Mouse (Mus musculus) MEL (cell line): Measurements from ENCODE around the gene Mcm6.

ENCODE experiments used
- CHD2 ChIP-seq: IDR thresholded peaks from 2 replicates; pipeline ENCODE4 v1.6.1; 2011; ENCODE audit warnings: low read length, improper control_type of control experiment
- CTCF ChIP-seq, 3 experiments: IDR thresholded peaks in 2 of 3; conservative IDR thresholded peaks in 1 of 3; 2 replicates each; pipeline ENCODE4 v1.5.1; 2011 to 2012; ENCODE audit warnings: low read length in 3 of 3, low read depth in 2 of 3, mild to moderate bottlenecking in 2 of 3, improper control_type of control experiment in 1 of 3, inconsistent platforms in 1 of 3, mixed read lengths in 1 of 3, moderate library complexity in 1 of 3; ENCODE audit not compliant: control insufficient read depth in 1 of 3, insufficient read depth in 1 of 3, poor library complexity in 1 of 3, severe bottlenecking in 1 of 3
- EP300 ChIP-seq, 2 experiments: IDR thresholded peaks; 2 replicates each; pipeline ENCODE4 v1.6.1; 2011; ENCODE audit warnings: improper control_type of control experiment in 2 of 2, low read length in 2 of 2, low read depth in 1 of 2, mild to moderate bottlenecking in 1 of 2
- KAT2A ChIP-seq: conservative IDR thresholded peaks from 2 replicates; pipeline ENCODE4 v1.6.1; 2012; ENCODE audit warnings: low read depth, low read length, improper control_type of control experiment, inconsistent platforms
- MEF2A ChIP-seq: IDR thresholded peaks from 2 replicates; pipeline ENCODE4 v1.6.1; 2014; ENCODE audit warnings: low read depth, mild to moderate bottlenecking, inconsistent platforms, low read length, improper control_type of control experiment; ENCODE audit not compliant: poor library complexity, insufficient replicate concordance, severe bottlenecking; ENCODE audit errors: extremely low read depth
- NELFE ChIP-seq: IDR thresholded peaks from 2 replicates; pipeline ENCODE4 v1.6.1; 2011; ENCODE audit warnings: low read depth, low read length, improper control_type of control experiment
- NRF1 ChIP-seq: IDR thresholded peaks from 2 replicates; pipeline ENCODE4 v1.6.1; 2014; ENCODE audit warnings: low read depth, mild to moderate bottlenecking, inconsistent platforms, low read length, improper control_type of control experiment, moderate library complexity; ENCODE audit not compliant: poor library complexity, insufficient read depth, severe bottlenecking
- POLR2A ChIP-seq, 2 experiments: IDR thresholded peaks; 2 replicates each; pipeline ENCODE4 v1.6.1; 2011 to 2012; ENCODE audit warnings: low read length in 2 of 2, mild to moderate bottlenecking in 2 of 2, control low read depth in 1 of 2, improper control_type of control experiment in 1 of 2, low read depth in 1 of 2, moderate library complexity in 1 of 2; ENCODE audit not compliant: control insufficient read depth in 1 of 2, insufficient read depth in 1 of 2, poor library complexity in 1 of 2
- POLR2AphosphoS5 ChIP-seq: IDR thresholded peaks from 2 replicates; pipeline ENCODE4 v1.6.1; 2012; ENCODE audit warnings: low read depth, borderline replicate concordance, mild to moderate bottlenecking, inconsistent platforms, low read length, moderate library complexity, mixed read lengths
- TCF12 ChIP-seq: IDR thresholded peaks from 2 replicates; pipeline ENCODE4 v1.6.1; 2014; ENCODE audit warnings: low read depth, mild to moderate bottlenecking, inconsistent platforms, low read length, improper control_type of control experiment, moderate library complexity
- USF1 ChIP-seq: IDR thresholded peaks from 2 replicates; pipeline ENCODE4 v1.6.1; 2014; ENCODE audit warnings: low read depth, mild to moderate bottlenecking, inconsistent platforms, low read length, improper control_type of control experiment, moderate library complexity
- ZNF384 ChIP-seq: IDR thresholded peaks from 2 replicates; pipeline ENCODE4 v1.6.1; 2012; ENCODE audit warnings: low read depth, mild to moderate bottlenecking, inconsistent platforms, low read length, improper control_type of control experiment

DNA sequence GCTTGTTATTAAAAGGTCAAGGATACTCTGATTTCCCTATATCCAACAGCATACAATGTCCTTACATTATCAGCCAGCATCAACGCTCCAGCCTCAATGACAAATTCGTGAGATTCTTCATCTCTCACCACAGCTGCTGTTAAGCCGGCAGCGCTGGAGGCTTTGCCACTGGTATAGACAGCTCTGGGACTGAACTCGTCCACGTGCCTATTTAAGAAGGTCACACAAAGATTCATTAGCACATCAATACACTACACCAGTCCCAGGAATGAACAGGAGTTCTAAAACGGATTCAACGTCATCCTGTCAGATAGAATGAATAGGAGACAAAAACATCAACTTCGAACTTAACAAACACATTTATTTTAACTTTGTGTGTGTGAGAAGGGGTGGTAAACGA is 15.2 kb downstream of the Mcm6 start:
- no peak for TF ChIP-seq CTCF (IDR thresholded peaks at IDR 0.05 in 2 of 3, conservative IDR thresholded peaks at IDR 0.05 in 1 of 3; ENCODE audit: control insufficient read depth in 1 of 3, insufficient read depth in 1 of 3, low read depth in 2 of 3, low read length in 3 of 3, poor library complexity in 1 of 3, severe bottlenecking in 1 of 3)
- TF ChIP-seq POLR2A (IDR thresholded peaks at IDR 0.05; ENCODE audit: control insufficient read depth in 1 of 2, insufficient read depth in 1 of 2, low read depth in 1 of 2, low read length in 2 of 2, poor library complexity in 1 of 2), result no peak
- TF ChIP-seq CHD2, result no peak
- TF ChIP-seq EP300 (IDR thresholded peaks at IDR 0.05; ENCODE audit: low read depth in 1 of 2, low read length in 2 of 2), result no peak
- TF ChIP-seq TCF12, result no peak
- TF ChIP-seq NELFE, result no peak
- no peak for TF ChIP-seq USF1
- no peak for TF ChIP-seq ZNF384
- TF ChIP-seq NRF1, result no peak
- TF ChIP-seq KAT2A, result no peak
- no peak for TF ChIP-seq POLR2AphosphoS5
- no peak for TF ChIP-seq MEF2A
